Mouse (Mus musculus) CH12.LX (cell line): ENCODE measurements at regions not wholly inside any gene's neighbourhood (a gene's known extent, or its start where the extent isn't known, plus 50 kb on each side); places are given as distances from the start of the nearest gene placed in this dataset.

Source experiments
- CTCF ChIP-seq, 2 experiments: IDR thresholded peaks in 1 of 2; conservative IDR thresholded peaks in 1 of 2; 2 replicates each; pipeline ENCODE4 v1.5.1; 2011 to 2012; ENCODE audit warnings: low read depth in 2 of 2, low read length in 2 of 2, improper control_type of control experiment in 1 of 2, inconsistent platforms in 1 of 2, mild to moderate bottlenecking in 1 of 2, moderate library complexity in 1 of 2
- ELF1 ChIP-seq: IDR thresholded peaks from 2 replicates; pipeline ENCODE4 v1.6.1; 2014; ENCODE audit warnings: low read depth, mild to moderate bottlenecking, inconsistent platforms, low read length, improper control_type of control experiment
- EP300 ChIP-seq: IDR thresholded peaks from 2 replicates; pipeline ENCODE4 v1.6.1; 2011; ENCODE audit warnings: low read length, improper control_type of control experiment
- JUND ChIP-seq: conservative IDR thresholded peaks from 2 replicates; pipeline ENCODE4 v1.6.1; 2011; ENCODE audit warnings: low read depth, low read length, improper control_type of control experiment
- MAFK ChIP-seq: IDR thresholded peaks from 2 replicates; pipeline ENCODE4 v1.6.1; 2011; ENCODE audit warnings: low read length, improper control_type of control experiment; ENCODE audit not compliant: insufficient replicate concordance

- TF ChIP-seq MAFK (no peak), CTCF (conservative IDR thresholded peaks at IDR 0.05 in 1 of 2, IDR thresholded peaks at IDR 0.05 in 1 of 2; ENCODE audit: low read depth in 2 of 2, low read length in 2 of 2) (no peak), EP300 (no peak), JUND (no peak), ELF1 (no peak)
These were observed 119.6 kb downstream of the Inhbb start for GRCm38 (mm10) chr1:119302349-119302995.
